Mouse (Mus musculus): ENCODE data around the gene Pde4b.

Pde4b gene

GRCm38 (mm10) chr4:102287172-102287571 lies 199.8 kb downstream of the Pde4b start:
- DNase-seq (ENCODE audit: low read depth, low spot score): no peak

DNA sequence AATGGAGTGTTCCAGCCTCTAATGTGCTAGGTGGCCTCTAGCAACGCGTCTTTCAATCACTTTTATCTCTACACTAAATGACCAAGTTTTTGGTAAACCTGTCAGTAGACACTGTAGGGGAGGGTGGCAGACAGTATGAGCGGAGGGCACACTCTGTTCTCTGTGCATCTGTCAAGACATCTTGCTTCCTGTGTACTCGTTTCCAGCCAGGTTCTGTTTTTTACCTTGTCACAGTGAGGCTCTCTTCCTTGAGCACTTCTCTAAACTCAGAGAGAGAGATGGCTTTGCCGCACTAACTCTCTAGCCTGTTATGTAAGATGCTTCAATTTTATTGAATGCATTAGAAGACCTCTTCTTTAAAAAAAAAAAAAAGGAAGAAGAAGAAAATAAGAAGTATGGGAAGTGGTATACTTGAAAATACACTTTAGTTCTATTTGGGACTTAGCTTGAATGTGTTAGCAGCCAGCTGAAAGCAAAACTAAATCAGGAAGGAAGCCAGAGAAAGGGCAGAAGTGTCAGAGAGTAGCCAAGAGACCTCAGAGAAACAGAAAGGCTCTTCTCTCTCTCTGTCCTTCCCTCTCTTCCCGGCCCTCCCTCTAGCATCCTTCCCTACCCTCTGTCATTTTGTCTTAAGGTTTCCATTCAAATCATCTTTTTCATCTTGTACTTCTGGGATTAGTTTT lies 202.8 kb downstream of the Pde4b start:
- DNase-seq (ENCODE audit: low read depth, low spot score): no peak

DNA sequence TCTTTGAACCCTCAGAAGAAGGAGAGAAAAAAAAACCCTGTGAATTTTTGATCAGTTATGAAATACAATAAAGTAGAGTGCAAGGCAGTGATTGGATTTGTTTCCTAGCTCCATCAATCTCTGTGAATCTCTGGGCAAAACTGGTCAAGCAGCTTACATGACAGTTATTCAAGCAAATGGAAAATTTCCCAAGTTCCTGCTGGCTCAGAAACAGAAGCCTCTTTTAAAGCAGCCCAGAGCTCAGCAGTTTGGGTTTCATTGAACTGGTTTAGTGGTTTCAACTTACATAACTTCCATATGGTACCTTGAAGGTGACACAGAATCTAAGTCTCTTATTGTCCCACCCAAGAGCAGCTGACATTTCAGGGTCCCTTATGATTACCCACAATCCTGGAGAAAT lies 210.2 kb downstream of the Pde4b start:
- DNase-seq (ENCODE audit: low read depth, low spot score): no peak

DNA sequence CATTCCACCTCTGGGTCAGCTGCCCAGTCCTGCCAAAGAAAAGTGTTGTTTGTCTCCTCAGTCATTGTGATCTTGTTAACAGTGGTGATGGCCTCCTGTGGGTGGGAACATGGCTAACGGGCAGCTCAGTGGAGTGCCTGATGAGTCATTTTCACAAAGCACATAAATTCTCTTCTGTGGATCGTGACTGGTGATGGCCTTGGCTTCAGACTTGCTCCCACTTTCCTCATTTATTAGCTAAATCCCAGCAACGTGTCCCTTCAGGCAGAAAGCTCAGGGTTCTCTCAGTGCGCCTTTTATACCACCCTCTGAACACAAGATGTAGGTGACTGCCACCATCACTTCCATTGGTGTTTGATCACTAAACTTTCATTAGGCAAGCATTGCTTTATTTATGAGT lies 215.2 kb downstream of the Pde4b start:
- no peak for DNase-seq (ENCODE audit: low read depth, low spot score)

DNA sequence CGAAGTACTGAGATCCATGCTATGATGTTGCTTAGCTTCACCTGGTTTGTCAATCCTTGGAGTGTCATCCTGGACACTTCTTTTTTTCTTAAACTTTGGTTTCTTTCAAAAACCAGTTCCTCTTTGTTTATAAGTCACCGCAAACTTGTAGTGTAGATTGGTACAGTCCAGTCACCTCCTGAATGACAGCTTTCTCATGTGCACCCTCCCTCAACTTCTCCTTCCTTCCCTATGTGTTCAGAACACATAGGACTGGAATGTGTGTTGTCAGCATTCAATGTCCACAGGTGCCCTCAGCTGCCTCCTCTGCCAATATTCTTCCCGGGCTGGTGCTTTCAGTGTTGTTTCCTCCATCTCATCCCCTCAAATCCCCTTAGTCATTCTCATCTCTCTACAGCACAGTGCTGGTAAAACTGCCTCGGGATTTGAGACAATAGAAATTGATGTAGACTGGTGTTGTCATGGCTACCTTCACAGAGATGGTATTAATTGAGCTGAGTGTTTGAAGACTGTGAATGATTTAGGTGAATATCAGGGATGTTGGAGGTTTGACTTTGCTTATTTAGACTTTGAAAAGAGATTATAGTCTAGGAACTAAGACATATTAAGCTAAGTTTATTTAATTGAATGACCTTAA lies 220.4 kb downstream of the Pde4b start:
- DNase-seq (ENCODE audit: low read depth, low spot score): no peak

- DNase-seq (ENCODE audit: low read depth, low spot score): no peak
These were observed 223.3 kb downstream of the Pde4b start for GRCm38 (mm10) chr4:102310630-102311029.

- no peak for DNase-seq (ENCODE audit: low read depth, low spot score)
These were observed 228.7 kb downstream of the Pde4b start for GRCm38 (mm10) chr4:102316011-102316410.

GRCm38 (mm10) chr4:102316699-102317285 lies 229.4 kb downstream of the Pde4b start:
- no peak for DNase-seq (ENCODE audit: low read depth, low spot score)

GRCm38 (mm10) chr4:102318596-102318995 lies 231.3 kb downstream of the Pde4b start:
- no peak for DNase-seq (ENCODE audit: low read depth, low spot score)

DNA sequence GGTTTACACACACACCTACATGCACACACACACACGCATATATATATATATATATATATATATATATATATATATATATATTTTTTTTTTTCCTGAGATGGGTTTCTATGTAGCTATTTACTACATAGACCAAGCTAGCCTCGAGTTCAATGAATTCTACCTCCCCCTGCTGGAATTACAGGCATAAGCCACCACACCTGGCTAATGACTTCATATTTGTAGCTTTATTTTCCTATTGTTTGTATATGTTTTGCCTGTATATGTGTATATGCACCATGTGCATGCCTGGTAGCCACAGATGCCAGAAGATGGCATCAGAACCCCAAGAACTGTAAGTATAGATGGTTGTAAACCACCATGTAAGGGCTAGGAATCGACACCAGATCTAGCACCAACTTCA lies 234.0 kb downstream of the Pde4b start:
- no peak for DNase-seq (ENCODE audit: low read depth, low spot score)

GRCm38 (mm10) chr4:102332386-102332785 lies 245.0 kb downstream of the Pde4b start:
- DNase-seq (ENCODE audit: low read depth, low spot score): no peak

- DNase-seq (ENCODE audit: low read depth, low spot score): no peak
These were observed 245.5 kb downstream of the Pde4b start for GRCm38 (mm10) chr4:102332885-102333284.

GRCm38 (mm10) chr4:102346911-102347492 lies 259.7 kb downstream of the Pde4b start:
- DNase-seq (ENCODE audit: low read depth, low spot score): no peak

- DNase-seq (ENCODE audit: low read depth, low spot score): no peak
These were observed 264.4 kb downstream of the Pde4b start for GRCm38 (mm10) chr4:102351476-102352475.

DNA sequence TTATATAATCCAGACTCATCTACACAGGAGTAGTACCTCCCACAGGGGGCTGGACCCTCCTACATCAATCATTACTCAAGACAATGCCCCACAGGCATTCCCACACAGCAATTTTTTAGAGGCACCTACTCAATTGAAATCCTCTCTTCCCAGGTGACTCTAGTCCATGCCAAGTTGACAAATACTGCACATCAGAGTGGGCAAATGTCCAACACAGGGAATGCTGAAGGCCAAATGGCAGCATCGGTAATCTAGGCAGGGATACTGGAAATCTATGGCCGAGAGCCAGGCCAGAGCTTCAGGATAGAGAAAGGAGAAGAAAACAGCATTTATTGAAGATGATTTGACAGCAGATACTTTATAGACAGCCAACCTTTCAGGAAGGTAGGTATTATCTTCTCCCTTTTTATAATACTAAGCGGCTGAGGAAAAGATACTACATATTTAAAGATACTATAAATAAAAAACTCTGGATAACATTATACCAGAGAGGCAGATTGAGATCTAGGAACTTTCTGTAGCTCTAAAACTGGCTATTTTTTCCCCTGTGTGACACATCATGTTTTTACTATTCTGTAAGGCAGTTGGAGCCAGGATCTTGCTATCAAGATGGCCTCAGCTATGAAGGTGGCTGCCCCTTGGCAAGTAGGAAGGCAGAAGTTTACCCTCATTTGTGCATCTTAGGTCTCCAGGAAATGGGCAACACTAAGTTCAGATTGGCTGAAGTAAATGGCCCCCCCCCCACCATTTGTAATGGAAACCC lies 266.5 kb downstream of the Pde4b start:
- no peak for DNase-seq (ENCODE audit: low read depth, low spot score)

GRCm38 (mm10) chr4:102368105-102368735 lies 280.9 kb downstream of the Pde4b start:
- DNase-seq (ENCODE audit: low read depth, low spot score): no peak

GRCm38 (mm10) chr4:102374614-102375013 lies 287.3 kb downstream of the Pde4b start:
- no peak for DNase-seq (ENCODE audit: low read depth, low spot score)

DNA sequence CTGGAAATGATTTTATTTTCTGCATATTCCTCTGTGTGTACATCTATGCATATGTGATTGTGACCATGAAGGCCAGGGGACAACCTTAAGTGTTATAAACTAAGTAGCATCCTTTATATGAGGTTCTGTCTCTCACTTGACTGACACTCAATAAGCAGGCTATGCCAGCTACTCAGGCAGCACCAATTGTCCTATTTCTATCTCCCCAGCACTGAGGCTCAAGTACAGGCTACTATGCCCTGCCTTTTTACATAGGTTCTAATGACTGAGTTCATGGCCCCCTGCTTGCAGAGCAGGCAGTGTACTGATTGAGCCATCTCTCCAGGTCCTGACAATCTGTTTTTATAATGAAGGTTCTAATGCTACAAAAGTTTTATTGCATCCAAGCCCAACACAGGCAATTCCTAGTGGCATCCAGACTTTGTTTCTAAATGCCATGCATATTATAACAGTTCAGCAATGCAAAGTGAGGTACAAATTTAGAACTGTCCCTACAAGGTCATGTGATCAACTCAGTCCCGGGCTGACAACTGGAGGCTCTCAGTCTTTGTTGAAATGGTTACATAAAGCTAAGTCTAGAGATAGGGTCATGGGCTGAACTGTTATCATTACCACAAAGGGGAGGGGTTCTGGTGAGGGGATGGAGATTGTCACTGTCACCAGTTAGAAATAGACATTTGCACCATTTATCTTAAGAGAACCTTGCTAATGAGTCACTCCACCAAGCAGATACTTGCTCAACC lies 295.6 kb downstream of the Pde4b start:
- DNase-seq (ENCODE audit: low read depth, low spot score): no peak

- no peak for DNase-seq (ENCODE audit: low read depth, low spot score)
These were observed 306.3 kb downstream of the Pde4b start for GRCm38 (mm10) chr4:102393605-102394004.

DNA sequence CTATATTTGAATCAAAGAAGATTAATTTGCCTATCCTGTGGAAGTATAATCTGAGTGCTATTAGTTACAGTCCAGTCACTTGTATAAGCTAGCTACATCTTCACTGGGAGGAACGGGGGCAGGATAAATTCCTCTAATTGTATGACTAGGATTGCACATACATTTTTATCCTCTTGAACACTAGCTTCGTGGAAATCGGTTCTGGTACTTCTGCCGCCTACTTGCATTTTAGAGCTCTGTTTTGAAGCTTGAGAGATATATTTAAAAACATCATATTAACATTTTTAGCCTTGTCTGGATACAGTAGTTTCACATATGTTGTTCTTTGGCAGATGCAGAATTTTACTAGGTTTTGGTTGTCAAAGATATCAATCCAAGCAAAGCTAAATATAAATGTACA lies 310.0 kb downstream of the Pde4b start:
- DNase-seq (ENCODE audit: low read depth, low spot score): no peak
